Mouse (Mus musculus) liver, adult (tissue): ENCODE results near the gene Plgrkt.

Experiments used
- GATA4 ChIP-seq: IDR thresholded peaks from 2 replicates; pipeline ENCODE4 v1.6.1; 2014; ENCODE audit warnings: mild to moderate bottlenecking, low read length; ENCODE audit not compliant: insufficient replicate concordance

The Plgrkt gene

GRCm38 (mm10) chr19:29366226-29366968 is 793 bp downstream of the Plgrkt start:
- no peak for TF ChIP-seq GATA4

GRCm38 (mm10) chr19:29365105-29365504 is 2.1 kb downstream of the Plgrkt start:
- no peak for TF ChIP-seq GATA4

GRCm38 (mm10) chr19:29364076-29364475 is 3.1 kb downstream of the Plgrkt start:
- TF ChIP-seq GATA4, result no peak

- TF ChIP-seq GATA4, result no peak
Measured at GRCm38 (mm10) chr19:29363557-29363956, 3.6 kb downstream of the Plgrkt start.

GRCm38 (mm10) chr19:29362173-29362930 is 4.8 kb downstream of the Plgrkt start:
- no peak for TF ChIP-seq GATA4

GRCm38 (mm10) chr19:29361468-29362130 is 5.6 kb downstream of the Plgrkt start:
- TF ChIP-seq GATA4, result no peak

- TF ChIP-seq GATA4, result no peak
Measured at GRCm38 (mm10) chr19:29360251-29360650, 6.9 kb downstream of the Plgrkt start.

GRCm38 (mm10) chr19:29356281-29356680 is 10.9 kb downstream of the Plgrkt start:
- no peak for TF ChIP-seq GATA4

GRCm38 (mm10) chr19:29354895-29355877 is 12.0 kb downstream of the Plgrkt start:
- no peak for TF ChIP-seq GATA4

- no peak for TF ChIP-seq GATA4
Measured at GRCm38 (mm10) chr19:29350991-29351390, 16.2 kb downstream of the Plgrkt start.

GRCm38 (mm10) chr19:29345636-29346035 is 21.6 kb downstream of the Plgrkt start:
- TF ChIP-seq GATA4, result no peak

GRCm38 (mm10) chr19:29344868-29345267 is 22.3 kb downstream of the Plgrkt start:
- no peak for TF ChIP-seq GATA4

- no peak for TF ChIP-seq GATA4
Measured at GRCm38 (mm10) chr19:29342281-29342680, 24.9 kb downstream of the Plgrkt start.

GRCm38 (mm10) chr19:29341029-29341428 is 26.2 kb downstream of the Plgrkt start:
- TF ChIP-seq GATA4, result no peak

- TF ChIP-seq GATA4, result no peak
Measured at GRCm38 (mm10) chr19:29336624-29337023, 30.6 kb downstream of the Plgrkt start.

- TF ChIP-seq GATA4, result no peak
Measured at GRCm38 (mm10) chr19:29334068-29334745, 33.0 kb downstream of the Plgrkt start, which contains the start of gene Rln1. Gene Rln1 (minus strand): TSS chr19:29334670.
